Mouse (Mus musculus) midbrain, embryonic 14.5 days (tissue): Measurements from ENCODE around the gene Lmtk3. TPM values are rescaled to one million over a fixed set of nuclear protein-coding genes. Genes with fewer than 3 reads are reported as not detected.

Experiments used
- ATAC-seq: fragments of 200-750 bp; cut with Nextera tagmentation; 2 replicates; pipeline ENCODE4 v1.8.0; 2017; ENCODE audit warnings: moderate number of reproducible peaks, moderate library complexity; ENCODE audit not compliant: low FRiP score, low TSS enrichment
- DNase-seq: peaks from one replicate; pipeline ENCODE4 v3.0.0-alpha.2; 2015
- H3K27ac ChIP-seq: fragments of 300-500 bp; sonication (generic); replicated peaks from 2 replicates; pipeline ENCODE4 v1.5.1; 2014; ENCODE audit warnings: mild to moderate bottlenecking, low read depth, low read length, moderate library complexity
- H3K27me3 ChIP-seq: fragments of 300-500 bp; sonication (generic); 2 replicates; pipeline ENCODE4 v1.6.1; 2014; ENCODE audit warnings: low read length, control low read depth, mixed read lengths; ENCODE audit not compliant: control insufficient read depth, insufficient read depth
- H3K36me3 ChIP-seq: fragments of 300-500 bp; sonication (generic); 2 replicates; pipeline ENCODE4 v1.6.1; 2014; ENCODE audit warnings: low read length, control low read depth; ENCODE audit not compliant: control insufficient read depth, insufficient read depth
- H3K4me1 ChIP-seq: fragments of 300-500 bp; sonication (generic); 2 replicates; pipeline ENCODE4 v1.6.1; 2014; ENCODE audit warnings: mild to moderate bottlenecking, antibody characterized with exemption, low read length, control low read depth; ENCODE audit not compliant: control insufficient read depth, insufficient read depth
- H3K4me2 ChIP-seq: fragments of 300-500 bp; sonication (generic); 2 replicates; pipeline ENCODE4 v1.6.1; 2014; ENCODE audit warnings: mild to moderate bottlenecking, low read length, moderate library complexity
- H3K4me3 ChIP-seq: fragments of 300-500 bp; sonication (generic); replicated peaks from 2 replicates; pipeline ENCODE4 v1.5.1; 2014; ENCODE audit warnings: low read depth, low read length
- H3K9ac ChIP-seq: fragments of 300-500 bp; sonication (generic); replicated peaks from 2 replicates; pipeline ENCODE4 v1.6.1; 2014; ENCODE audit warnings: mild to moderate bottlenecking, low read length, moderate library complexity
- H3K9me3 ChIP-seq: fragments of 300-500 bp; sonication (generic); 2 replicates; pipeline ENCODE4 v1.6.1; 2016; ENCODE audit warnings: low read length, control low read depth, mixed read lengths; ENCODE audit not compliant: control insufficient read depth
- WGBS: fragments of 180-500 bp; shearing (Covaris S2); extraction: QIAGEN DNeasy Blood & Tissue Kit; methylation state at CpG from one replicate; pipeline ENCODE4 v1.1.7; 2014; 5-methylcytosine and 5-hydroxymethylcytosine counted together
- polyA plus RNA-seq: library from polyadenylated mRNA; unstranded; fragments of >200 nt; fragmentation: Nextera tagmentation; extraction: Ambion mirVana; gene quantifications from 2 replicates; pipeline ENCODE4 v1.2.1, GENCODE M21; 2014

Lmtk3 gene
- 25.2 and 30.2 TPM in 2 replicates for polyA plus RNA-seq

DNA sequence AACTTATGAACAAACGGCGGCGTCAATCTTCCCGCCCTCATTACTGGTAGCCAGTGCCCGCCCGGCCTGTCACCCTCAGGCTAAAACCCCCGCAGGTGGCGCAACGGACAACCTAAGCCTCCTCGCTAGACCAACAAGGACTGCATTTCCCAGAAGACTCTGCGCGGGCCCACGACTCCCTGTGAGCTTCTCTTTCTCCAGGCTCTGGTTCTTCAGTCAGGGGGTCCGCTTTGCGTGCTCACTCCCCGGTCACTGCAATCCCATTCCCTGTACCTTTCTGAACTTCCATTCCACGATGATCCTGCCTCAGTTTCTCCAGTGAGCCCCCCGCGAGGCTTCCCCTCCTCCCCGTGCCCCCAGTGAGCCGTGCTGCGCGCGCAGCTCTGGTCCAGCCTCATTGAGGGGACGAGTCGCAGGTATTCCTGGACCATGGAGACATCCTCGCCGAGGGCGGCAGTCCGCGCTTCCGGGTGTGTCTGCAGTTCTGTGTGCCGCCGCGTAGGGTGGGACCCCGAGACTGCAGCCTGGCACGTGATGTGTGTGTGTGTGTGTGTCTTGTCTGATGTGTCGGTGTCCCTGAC lies at the start of gene Lmtk3:
Lmtk3 (plus strand) TSS at position 228 of the 581 bp plus-strand sequence.
- H3K9me3 ChIP-seq: no peaks in the 10 kb centered on the region
- no peaks in the 10 kb centered on the region for H3K27me3 ChIP-seq
- H3K4me1 ChIP-seq: peaks cover 20% of the 10 kb centered on the region
- H3K36me3 ChIP-seq: peaks cover 16% of the 10 kb centered on the region
- peak within 1 kb of the TSS; percentile 99 for H3K27ac ChIP-seq
- H3K9ac ChIP-seq: peak within 1 kb of the TSS; percentile 88
- peak within 1 kb of the TSS; percentile 90 for H3K4me2 ChIP-seq
- peak within 1 kb of the TSS; percentile 83 for H3K4me3 ChIP-seq
- DNase-seq (peak; percentile 91), ATAC-seq (peak; percentile 57)
- under 1% methylated on average over 38 of the region's 38 CpGs for WGBS

DNA sequence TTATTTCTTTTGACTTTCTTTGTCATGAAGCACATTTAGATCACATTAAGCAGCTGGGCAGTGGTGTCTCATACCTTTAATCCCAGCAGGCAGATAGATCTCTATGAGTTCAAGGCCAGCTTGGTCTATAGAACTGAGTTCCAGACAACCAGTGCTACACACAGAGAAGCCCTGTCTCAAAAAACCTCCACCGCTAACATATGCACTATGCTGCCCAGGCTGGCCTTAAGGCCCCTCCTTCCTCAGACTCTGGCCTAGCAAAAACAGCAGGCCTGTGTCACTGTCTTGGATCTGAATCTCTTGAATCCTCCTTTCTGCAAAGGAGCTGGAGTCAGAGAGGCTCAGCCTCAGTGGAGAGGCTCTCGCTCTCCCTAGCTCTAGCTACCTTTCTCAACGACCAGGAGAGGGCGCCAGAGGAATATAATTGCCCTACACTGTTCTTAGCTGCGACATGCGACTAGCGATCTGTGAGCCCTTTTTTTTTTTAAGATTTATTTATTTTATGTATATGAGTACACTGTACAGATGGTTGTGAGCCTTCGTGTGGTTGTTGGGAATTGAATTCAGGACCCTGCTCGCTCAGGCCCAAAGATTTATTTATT lies 44.3 kb upstream of the Lmtk3 start:
- DNase-seq: peak; percentile 95
- peak; percentile 80; the same call in 1 of the 2 replicates for ATAC-seq
- Histone ChIP-seq H3K9ac (no peak overlapping the region), H3K27ac (no peak overlapping the region), H3K36me3 (no peaks in the 10 kb centered on the region), H3K27me3 (no peaks in the 10 kb centered on the region), H3K4me2 (no peak overlapping the region), H3K4me3 (no peak overlapping the region), H3K9me3 (no peaks in the 10 kb centered on the region), H3K4me1 (no peaks in the 10 kb centered on the region)
- WGBS: 8% methylated on average over 9 of the region's 9 CpGs

DNA sequence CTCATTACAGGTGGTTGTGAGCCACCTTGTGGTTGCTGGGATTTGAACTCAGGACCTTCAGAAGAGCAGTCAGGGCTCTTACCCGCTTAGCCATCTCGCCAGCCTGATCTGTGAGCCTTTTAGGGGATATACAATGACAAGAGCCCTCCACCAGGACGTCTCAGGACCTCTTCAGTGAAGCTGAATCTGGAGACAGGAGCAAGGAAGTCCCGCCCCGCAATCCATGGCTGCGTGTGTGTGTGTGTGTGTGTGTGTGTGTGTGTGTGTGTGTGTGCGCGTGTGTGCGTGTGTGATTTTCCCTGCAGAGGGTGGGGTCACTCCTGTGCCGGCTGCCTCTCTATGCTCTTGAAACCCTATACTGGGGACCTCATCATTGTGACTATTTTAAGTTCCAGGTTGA lies 43.7 kb upstream of the Lmtk3 start:
- H3K27ac ChIP-seq: no peak overlapping the region
- no peak overlapping the region for H3K9ac ChIP-seq
- no peak overlapping the region for H3K4me3 ChIP-seq
- DNase-seq (no peak), ATAC-seq (no peak)
- no peaks in the 10 kb centered on the region for H3K9me3 ChIP-seq
- no peaks in the 10 kb centered on the region for H3K27me3 ChIP-seq
- 67% methylated on average over 10 of the region's 10 CpGs for WGBS
- H3K4me2 ChIP-seq: no peak overlapping the region
- no peaks in the 10 kb centered on the region for H3K4me1 ChIP-seq
- no peaks in the 10 kb centered on the region for H3K36me3 ChIP-seq

DNA sequence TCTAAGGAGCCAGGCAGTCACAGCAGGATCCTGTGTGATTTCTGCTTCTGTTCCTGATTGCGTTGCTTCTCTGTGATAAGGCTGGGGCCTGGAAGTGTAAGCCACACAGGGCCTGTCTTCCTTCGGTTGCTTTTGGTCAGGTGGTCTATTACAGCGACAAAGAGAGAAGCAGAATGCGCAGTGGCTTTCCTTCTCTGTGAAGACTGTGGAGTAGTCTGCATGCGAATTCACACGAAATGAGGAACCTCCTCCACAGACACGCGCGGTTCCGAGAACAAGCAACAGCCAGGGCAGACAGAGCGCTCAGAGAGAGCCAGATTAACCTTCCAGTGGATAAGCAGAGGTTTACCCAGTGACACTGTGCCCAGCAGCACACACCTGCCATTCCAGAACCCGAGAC lies 42.2 kb upstream of the Lmtk3 start:
- no peak for DNase-seq
- Histone ChIP-seq H3K27ac (no peak overlapping the region), H3K4me2 (no peak overlapping the region), H3K4me3 (no peak overlapping the region), H3K27me3 (no peaks in the 10 kb centered on the region), H3K4me1 (no peaks in the 10 kb centered on the region), H3K9ac (no peak overlapping the region), H3K9me3 (no peaks in the 10 kb centered on the region), H3K36me3 (no peaks in the 10 kb centered on the region)
- 89% methylated on average over 12 of the region's 12 CpGs for WGBS
- ATAC-seq: no peak

DNA sequence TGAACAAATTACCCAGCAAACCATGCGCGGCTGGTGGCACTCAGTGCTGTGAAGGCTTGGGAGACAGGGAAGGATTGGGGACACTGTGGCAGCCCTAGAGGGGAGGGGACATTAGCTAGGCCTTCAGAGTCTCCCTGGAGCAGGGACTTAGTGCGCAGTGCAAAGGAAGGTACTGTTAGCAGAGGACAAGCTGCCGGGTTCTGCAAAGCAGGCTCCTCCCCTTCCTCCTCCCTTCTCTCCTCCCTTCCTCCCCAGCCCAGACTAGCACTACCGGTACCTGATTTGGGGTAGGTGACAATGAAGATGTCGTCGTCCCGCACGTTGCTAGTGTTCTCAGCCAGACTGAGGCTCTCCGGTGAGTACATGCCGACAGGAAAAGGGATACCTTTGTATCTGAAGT lies 41.8 kb upstream of the Lmtk3 start:
- Histone ChIP-seq H3K27me3 (no peaks in the 10 kb centered on the region), H3K27ac (no peak overlapping the region), H3K4me3 (no peak overlapping the region), H3K4me2 (no peak overlapping the region), H3K9me3 (no peaks in the 10 kb centered on the region), H3K36me3 (no peaks in the 10 kb centered on the region), H3K4me1 (no peaks in the 10 kb centered on the region), H3K9ac (no peak overlapping the region)
- ATAC-seq (no peak), DNase-seq (no peak)
- 37% methylated on average over 11 of the region's 11 CpGs for WGBS

DNA sequence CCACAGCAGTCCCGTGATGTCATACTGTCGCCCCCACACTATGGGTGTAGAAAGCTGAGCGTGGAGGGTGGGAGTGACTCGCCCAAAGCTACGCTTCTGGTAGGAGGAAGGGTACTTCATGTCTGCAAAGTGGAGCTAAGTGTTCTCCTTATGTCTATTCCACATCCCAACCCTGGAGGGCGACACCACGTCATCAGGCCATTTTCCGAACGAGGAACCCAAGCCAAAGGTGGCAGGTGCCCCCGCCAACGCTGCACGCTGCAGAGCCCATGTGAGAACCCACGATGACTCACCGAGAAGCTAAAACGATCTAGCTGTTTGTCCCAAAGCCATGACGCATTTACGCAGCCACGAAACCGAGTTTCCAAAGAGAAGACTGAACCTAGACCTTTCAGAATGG lies 41.2 kb upstream of the Lmtk3 start:
- no peak overlapping the region for H3K4me2 ChIP-seq
- WGBS: 33% methylated on average over 19 of the region's 19 CpGs
- H3K36me3 ChIP-seq: no peaks in the 10 kb centered on the region
- DNase-seq: peak; percentile 31
- no peak for ATAC-seq
- H3K27me3 ChIP-seq: no peaks in the 10 kb centered on the region
- H3K27ac ChIP-seq: no peak overlapping the region
- no peak overlapping the region for H3K4me3 ChIP-seq
- H3K9ac ChIP-seq: no peak overlapping the region
- no peaks in the 10 kb centered on the region for H3K9me3 ChIP-seq
- no peaks in the 10 kb centered on the region for H3K4me1 ChIP-seq

DNA sequence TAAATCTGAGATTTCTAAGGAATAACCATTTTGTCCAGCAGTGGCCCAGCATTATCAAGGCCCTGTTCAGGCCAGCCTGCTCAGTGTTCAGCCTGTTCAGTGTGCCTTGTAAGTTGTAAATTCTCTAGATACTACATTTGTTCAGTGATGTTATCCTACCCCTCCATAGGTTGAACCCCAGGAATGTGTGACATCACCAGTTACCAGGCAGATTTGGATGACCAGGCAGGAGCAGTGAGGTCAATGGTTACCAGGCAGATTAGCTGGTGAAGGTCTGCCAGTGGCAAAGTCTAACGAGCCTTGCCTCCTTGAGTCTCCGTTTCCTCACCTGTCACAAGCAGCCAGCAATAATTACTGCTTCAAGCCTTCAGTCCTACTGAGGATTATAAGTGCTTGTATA lies 39.2 kb upstream of the Lmtk3 start:
- ATAC-seq (no peak), DNase-seq (peak; percentile 63)
- Histone ChIP-seq H3K9ac (no peak overlapping the region), H3K36me3 (no peaks in the 10 kb centered on the region), H3K27ac (no peak overlapping the region), H3K27me3 (no peaks in the 10 kb centered on the region), H3K9me3 (no peaks in the 10 kb centered on the region), H3K4me3 (no peak overlapping the region), H3K4me2 (no peak overlapping the region), H3K4me1 (0 out of 2 replicates have a peak, but pooled peaks cover 1% of the 10 kb centered on the region)
- WGBS: 44% methylated on average over 2 of the region's 2 CpGs

DNA sequence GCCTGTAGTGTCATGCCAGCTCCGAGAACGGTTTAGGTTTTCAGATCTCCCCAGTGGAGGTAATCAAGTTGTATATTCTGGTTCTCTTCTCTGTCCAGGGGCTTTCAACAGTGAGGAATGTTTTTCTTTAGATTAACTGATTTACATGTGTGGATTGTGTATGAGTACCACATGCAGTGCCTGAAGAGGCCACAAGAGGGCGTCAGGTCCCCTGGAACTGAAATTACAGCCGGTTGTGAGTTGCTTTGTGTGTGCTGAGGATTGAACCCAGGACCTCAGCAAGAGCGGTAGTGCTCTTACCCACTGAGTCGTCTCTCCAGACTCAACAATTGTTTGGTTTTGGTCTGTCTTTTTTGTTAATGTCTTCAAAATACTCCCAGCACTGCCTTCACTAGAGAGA lies 37.0 kb upstream of the Lmtk3 start:
- Histone ChIP-seq H3K9ac (no peak overlapping the region), H3K9me3 (no peaks in the 10 kb centered on the region), H3K27me3 (no peaks in the 10 kb centered on the region), H3K36me3 (no peaks in the 10 kb centered on the region), H3K4me1 (0 out of 2 replicates have a peak, but pooled peaks cover 3% of the 10 kb centered on the region), H3K27ac (no peak overlapping the region), H3K4me3 (no peak overlapping the region), H3K4me2 (no peak overlapping the region)
- WGBS: 66% methylated on average over 6 of the region's 6 CpGs
- no peak for DNase-seq
- ATAC-seq: no peak

DNA sequence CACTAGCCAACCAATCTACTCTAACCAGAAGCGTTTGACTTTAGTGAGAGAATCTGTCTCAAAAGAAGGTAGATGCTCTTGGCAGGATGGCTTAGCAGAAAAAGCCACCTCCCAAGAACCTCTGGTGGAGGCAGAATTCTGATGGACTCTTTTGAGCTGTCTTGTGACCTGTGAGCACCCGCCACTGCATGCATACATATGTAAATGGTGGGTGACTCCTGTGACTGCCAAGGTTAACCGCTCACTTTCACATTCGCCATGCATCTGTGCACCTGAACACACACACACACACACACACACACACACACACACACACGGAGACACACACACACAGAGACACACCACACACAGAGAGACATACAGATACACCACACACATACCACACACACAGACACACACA lies 36.1 kb upstream of the Lmtk3 start:
- Histone ChIP-seq H3K27ac (no peak overlapping the region), H3K36me3 (no peaks in the 10 kb centered on the region), H3K9me3 (no peaks in the 10 kb centered on the region), H3K9ac (no peak overlapping the region), H3K4me1 (0 out of 2 replicates have a peak, but pooled peaks cover 3% of the 10 kb centered on the region), H3K4me2 (no peak overlapping the region), H3K4me3 (no peak overlapping the region), H3K27me3 (no peaks in the 10 kb centered on the region)
- 83% methylated on average over 5 of the region's 5 CpGs for WGBS
- ATAC-seq: no peak
- DNase-seq: no peak
